ENCODE assay signal across 8 mouse cellular contexts in genomic region chr17:32685048-32685750, GRCm38 (mm10). TPM values are rescaled to one million over a fixed set of nuclear protein-coding genes. Genes with fewer than 3 reads are reported as not detected.
A peak's percentile ranks its signal among the peaks of the same experiment; 100 is the strongest.
DNase-seq lines count a peak whose midpoint lies in the region; ATAC-seq and TF ChIP-seq lines count a peak whose summit lies in the region.
"Had no signal": no experiment of that assay in that cellular context is flagged by ENCODE, and none has a peak within 500 bp of the region (broad histone marks: within the 10 kb centered on the region; RNA-seq: fewer than 3 reads in every experiment).

Gene Cyp4f15 (plus strand): TSS chr17:32685627.

- no peak within 1 kb of the TSS for H3K9ac ChIP-seq in stomach, embryonic 16.5 days (ENCODE audit: low read length)
- H3K9ac ChIP-seq in stomach, postnatal 0 days (ENCODE audit: low read length) = no peak within 1 kb of the TSS
- H3K9ac ChIP-seq in liver, embryonic 12.5 days = no peak within 1 kb of the TSS

- ATAC-seq in stomach, embryonic 16.5 days (ENCODE audit: insufficient read depth, low FRiP score) = peak; percentile 56; the same call in 1 of the 2 replicates
- no peak; the same call in 1 of the 2 replicates for ATAC-seq in stomach, postnatal 0 days (ENCODE audit: low FRiP score, low TSS enrichment)
- ATAC-seq in liver, embryonic 12.5 days = peak; percentile 54

- H3K4me2 ChIP-seq in stomach, embryonic 16.5 days (ENCODE audit: low read depth, low read length) = no peak within 1 kb of the TSS
- no peak within 1 kb of the TSS for H3K4me2 ChIP-seq in stomach, postnatal 0 days (replicated peaks; ENCODE audit: low read depth)
- H3K4me2 ChIP-seq in liver, embryonic 12.5 days = peak within 1 kb of the TSS; percentile 40

- H3K9me3 ChIP-seq in stomach, embryonic 16.5 days (replicated peaks; ENCODE audit: control insufficient read depth, low read length) = no peaks in the 10 kb centered on the region
- no peaks in the 10 kb centered on the region for H3K9me3 ChIP-seq in stomach, postnatal 0 days (ENCODE audit: control insufficient read depth, low read length)
- H3K9me3 ChIP-seq in liver, embryonic 12.5 days (replicated peaks) = no peaks in the 10 kb centered on the region

- H3K36me3 ChIP-seq in stomach, embryonic 16.5 days (ENCODE audit: control insufficient read depth, insufficient read depth, low read length) = no peaks in the 10 kb centered on the region
- no peaks in the 10 kb centered on the region for H3K36me3 ChIP-seq in stomach, postnatal 0 days (ENCODE audit: control insufficient read depth, insufficient read depth, low read length)
- no peaks in the 10 kb centered on the region for H3K36me3 ChIP-seq in liver, embryonic 12.5 days

- no peak for TF ChIP-seq EP300 in stomach, postnatal 0 days (optimal IDR thresholded peaks at IDR 0.05)

- H3K4me1 ChIP-seq in stomach, embryonic 16.5 days (ENCODE audit: control insufficient read depth, insufficient read depth, low read length) = no peaks in the 10 kb centered on the region
- no peaks in the 10 kb centered on the region; the same call in 1 of the 2 replicates for H3K4me1 ChIP-seq in stomach, postnatal 0 days (replicated peaks; ENCODE audit: control insufficient read depth, insufficient read depth)
- H3K4me1 ChIP-seq in liver, embryonic 12.5 days = 0 out of 2 replicates have a peak, but pooled peaks cover 6% of the 10 kb centered on the region

- 22% methylated on average over 7 of the region's 7 CpGs for WGBS in stomach, embryonic 16.5 days
- WGBS in stomach, postnatal 0 days = 31% methylated on average over 7 of the region's 7 CpGs
- 15% methylated on average over 7 of the region's 7 CpGs for WGBS in liver, embryonic 12.5 days (ENCODE audit: insufficient replicate concordance)

- H3K27ac ChIP-seq in stomach, embryonic 16.5 days (ENCODE audit: low read length) = no peak within 1 kb of the TSS
- no peak within 1 kb of the TSS for H3K27ac ChIP-seq in stomach, postnatal 0 days (replicated peaks)
- no peak within 1 kb of the TSS for H3K27ac ChIP-seq in liver, embryonic 12.5 days

- no peak within 1 kb of the TSS for H3K4me3 ChIP-seq in stomach, embryonic 16.5 days (replicated peaks; ENCODE audit: low read length)
- no peak within 1 kb of the TSS for H3K4me3 ChIP-seq in stomach, postnatal 0 days (ENCODE audit: low read depth, low read length)
- H3K4me3 ChIP-seq in liver, embryonic 12.5 days = peak within 1 kb of the TSS; percentile 19; the same call in 1 of the 2 replicates

- DNase-seq in stomach, postnatal 0 days (ENCODE audit: low spot score) = no peak
- peak; percentile 49 for DNase-seq in embryo, embryonic 9.5 days (ENCODE audit: extremely low spot score)
- peak; percentile 61 to 78 for DNase-seq in kidney, postnatal 36 days
- peak; percentile 28 to 41 for DNase-seq in right cerebral cortex, postnatal 36 days (ENCODE audit: low spot score in 2 of 2)
- no peak for DNase-seq in B cell, adult 2 months

- TF ChIP-seq CTCF in stomach, postnatal 0 days (IDR thresholded peaks at IDR 0.05; ENCODE audit: low read depth) = no peak

- no peaks in the 10 kb centered on the region for H3K27me3 ChIP-seq in stomach, embryonic 16.5 days (ENCODE audit: control insufficient read depth, insufficient read depth, low read length)
- H3K27me3 ChIP-seq in stomach, postnatal 0 days (ENCODE audit: control insufficient read depth, insufficient read depth, low read length) = no peaks in the 10 kb centered on the region
- H3K27me3 ChIP-seq in liver, embryonic 12.5 days (replicated peaks) = no peaks in the 10 kb centered on the region

RNA-seq across cellular contexts. Expression of gene Cyp4f15, which starts in this region (rescaled TPM):
- polyA plus RNA-seq in stomach, embryonic 16.5 days (2015; fragmentation: Nextera tagmentation; extraction: Ambion mirVana) = 0.41 and 1.0 TPM in 2 replicates
- 0.62 and 1.1 TPM in 2 replicates for polyA plus RNA-seq in stomach, postnatal 0 days (2015; fragmentation: Nextera tagmentation; extraction: Ambion mirVana)
- polyA plus RNA-seq in liver, embryonic 12.5 days (2016; fragmentation: Nextera tagmentation; extraction: Ambion mirVana) = 2.3 and 2.7 TPM in 2 replicates
- polyA plus RNA-seq: heart, embryonic 14.5 days had no signal

Comparison
In these comparisons a context has a peak if more than half of its experiments do, and no peak if none do; other contexts are left out.
1. DNase-seq: peak in embryo, embryonic 9.5 days (single experiment), kidney, postnatal 36 days (2 of 2) and right cerebral cortex, postnatal 36 days (2 of 2); none in stomach, postnatal 0 days (single experiment) and B cell, adult 2 months (0 of 2).